Mouse (Mus musculus) intestine, embryonic 16.5 days (tissue): ENCODE measurements around the gene Rgs8. TPM values are rescaled to one million over a fixed set of nuclear protein-coding genes. Genes with fewer than 3 reads are reported as not detected.

Source experiments
- ATAC-seq: fragments of 200-750 bp; cut with Nextera tagmentation; 2 replicates; pipeline ENCODE4 v1.8.0; 2017; ENCODE audit warnings: moderate TSS enrichment, moderate library complexity
- H3K27ac ChIP-seq: fragments of 300-500 bp; sonication (generic); 2 replicates; pipeline ENCODE4 v1.5.1; 2014; ENCODE audit warnings: mild to moderate bottlenecking, low read length
- H3K27me3 ChIP-seq: fragments of 300-500 bp; sonication (generic); replicated peaks from 2 replicates; pipeline ENCODE4 v1.6.1; 2014; ENCODE audit warnings: low read length, control low read depth, mixed read lengths; ENCODE audit not compliant: control insufficient read depth, insufficient read depth
- H3K36me3 ChIP-seq: fragments of 300-500 bp; sonication (generic); 2 replicates; pipeline ENCODE4 v1.6.1; 2014; ENCODE audit warnings: low read length, control low read depth; ENCODE audit not compliant: control insufficient read depth, insufficient read depth
- H3K4me1 ChIP-seq: fragments of 300-500 bp; sonication (generic); 2 replicates; pipeline ENCODE4 v1.6.1; 2014; ENCODE audit warnings: low read length, control low read depth, mixed read lengths; ENCODE audit not compliant: control insufficient read depth, insufficient read depth
- H3K4me2 ChIP-seq: fragments of 300-500 bp; sonication (generic); 2 replicates; pipeline ENCODE4 v1.6.1; 2014; ENCODE audit warnings: low read depth, low read length, control low read depth
- H3K4me3 ChIP-seq: fragments of 300-500 bp; sonication (generic); 2 replicates; pipeline ENCODE4 v1.5.1; 2014; ENCODE audit warnings: mild to moderate bottlenecking, low read length
- H3K9ac ChIP-seq: fragments of 300-500 bp; sonication (generic); 2 replicates; pipeline ENCODE4 v1.6.1; 2014; ENCODE audit warnings: low read depth, low read length
- H3K9me3 ChIP-seq: fragments of 300-500 bp; sonication (generic); 2 replicates; pipeline ENCODE4 v1.6.1; 2016; ENCODE audit warnings: low read length, control low read depth; ENCODE audit not compliant: control insufficient read depth
- WGBS: fragments of 180-500 bp; shearing (Covaris S2); extraction: QIAGEN DNeasy Blood & Tissue Kit; methylation state at CpG from one replicate; pipeline ENCODE4 v1.1.7; 2014; 5-methylcytosine and 5-hydroxymethylcytosine counted together
- polyA plus RNA-seq: library from polyadenylated mRNA; unstranded; fragments of >200 nt; fragmentation: Nextera tagmentation; extraction: Ambion mirVana; gene quantifications from 2 replicates; pipeline ENCODE4 v1.2.1, GENCODE M21; 2015

Rgs8 gene
- polyA plus RNA-seq, 1 experiment from 2014 or later: 0.22 TPM

DNA sequence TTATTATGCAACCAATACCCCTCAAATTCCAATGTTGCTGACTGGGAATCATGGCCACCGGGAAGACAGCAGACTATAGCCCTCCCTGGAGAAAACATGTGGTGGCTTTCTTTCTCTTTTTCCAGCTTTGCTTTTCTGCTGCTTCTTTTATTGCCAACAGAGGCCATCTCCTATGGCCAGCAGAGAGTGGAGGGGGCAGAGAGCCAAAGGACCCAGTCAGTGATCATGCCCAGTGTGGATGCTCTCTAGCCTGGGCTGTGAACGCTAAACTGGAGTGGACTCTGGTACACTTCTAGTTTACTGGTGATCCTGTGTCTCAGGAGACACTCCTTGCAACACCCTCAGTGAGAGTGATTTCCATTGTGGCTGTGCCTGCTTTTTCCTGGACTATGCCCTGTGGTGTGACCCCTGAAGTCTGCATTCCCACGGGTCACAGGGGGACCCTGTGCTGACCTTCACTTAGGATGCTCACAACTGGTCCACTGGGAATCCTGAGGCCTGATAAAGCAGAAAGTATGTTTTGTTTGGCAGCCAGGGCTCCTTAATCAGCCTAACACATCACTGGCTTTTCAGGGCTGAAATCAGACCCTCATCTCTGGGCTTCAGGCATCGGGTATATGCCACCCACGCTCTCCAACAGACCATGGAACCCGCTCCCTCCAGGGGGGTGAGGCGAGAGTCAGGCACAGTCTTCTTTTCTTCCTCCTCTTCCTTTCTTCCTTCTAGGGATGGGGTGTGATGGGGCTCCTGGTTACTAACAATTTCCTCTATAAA, 45.7 kb downstream of the Rgs8 start:
- Histone ChIP-seq H3K4me1 (peaks cover 4% of the 10 kb centered on the region; the same call in 1 of the 2 replicates), H3K27ac (no peak overlapping the region), H3K4me2 (no peak overlapping the region), H3K36me3 (no peaks in the 10 kb centered on the region), H3K9me3 (no peaks in the 10 kb centered on the region), H3K9ac (no peak overlapping the region), H3K4me3 (no peak overlapping the region), H3K27me3 (no peaks in the 10 kb centered on the region)
- no peak for ATAC-seq
- 79% methylated on average over 7 of the region's 7 CpGs for WGBS

GRCm38 (mm10) chr1:153700448-153701063, 47.7 kb downstream of the Rgs8 start:
- Histone ChIP-seq H3K4me1 (no peaks in the 10 kb centered on the region; the same call in 1 of the 2 replicates), H3K9ac (no peak overlapping the region), H3K27me3 (no peaks in the 10 kb centered on the region), H3K4me3 (no peak overlapping the region), H3K9me3 (no peaks in the 10 kb centered on the region), H3K36me3 (no peaks in the 10 kb centered on the region), H3K4me2 (no peak overlapping the region), H3K27ac (no peak overlapping the region)
- ATAC-seq: no peak
- 70% methylated on average over 11 of the region's 11 CpGs for WGBS

- 86% methylated on average over 1 of the region's 1 CpGs for WGBS
- Histone ChIP-seq H3K36me3 (no peaks in the 10 kb centered on the region), H3K9ac (no peak overlapping the region), H3K9me3 (no peaks in the 10 kb centered on the region), H3K4me3 (no peak overlapping the region), H3K27ac (no peak overlapping the region), H3K4me1 (no peaks in the 10 kb centered on the region; the same call in 1 of the 2 replicates), H3K4me2 (no peak overlapping the region), H3K27me3 (no peaks in the 10 kb centered on the region)
- ATAC-seq: no peak
Measured at GRCm38 (mm10) chr1:153701461-153701860, 48.6 kb downstream of the Rgs8 start.

DNA sequence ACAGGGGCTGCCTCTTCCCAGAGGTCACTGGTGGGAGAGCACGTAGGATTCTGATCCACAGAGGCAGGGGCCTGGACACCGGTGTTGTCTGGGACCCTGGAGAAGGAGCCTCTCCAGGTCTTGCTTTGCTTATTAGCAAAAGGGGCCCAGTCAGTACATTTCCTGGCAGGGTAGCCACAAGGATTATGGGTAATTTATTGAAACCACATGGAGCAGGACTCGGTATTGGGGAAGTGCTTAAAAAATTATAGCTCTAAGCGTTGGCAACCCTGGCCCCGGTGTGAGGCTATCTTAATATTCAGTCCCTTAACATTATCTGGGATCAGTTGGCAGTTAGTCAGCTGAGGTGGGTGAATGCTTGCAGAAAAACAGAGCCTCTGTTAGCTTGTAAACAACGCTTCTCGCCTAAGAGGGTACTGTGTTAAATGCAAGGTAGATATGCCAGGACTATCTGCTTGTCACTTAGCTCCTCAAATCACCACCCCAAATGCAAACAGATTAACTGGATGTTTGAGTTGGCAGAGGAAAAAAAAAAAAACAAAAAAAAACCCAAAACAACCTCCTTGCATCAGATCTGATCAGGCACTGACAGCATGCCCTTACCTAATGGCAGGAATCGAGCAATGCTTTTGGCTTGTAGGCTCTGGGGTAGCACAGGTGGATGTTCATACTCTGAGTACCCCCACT, 49.5 kb downstream of the Rgs8 start:
- no peak for ATAC-seq
- no peak overlapping the region for H3K9ac ChIP-seq
- H3K27ac ChIP-seq: no peak overlapping the region
- 76% methylated on average over 8 of the region's 8 CpGs for WGBS
- H3K27me3 ChIP-seq: no peaks in the 10 kb centered on the region
- H3K36me3 ChIP-seq: no peaks in the 10 kb centered on the region
- no peak overlapping the region for H3K4me2 ChIP-seq
- H3K4me1 ChIP-seq: no peaks in the 10 kb centered on the region; the same call in 1 of the 2 replicates
- no peaks in the 10 kb centered on the region for H3K9me3 ChIP-seq
- no peak overlapping the region for H3K4me3 ChIP-seq

GRCm38 (mm10) chr1:153702853-153703410, 50.1 kb downstream of the Rgs8 start:
- ATAC-seq: no peak
- Histone ChIP-seq H3K27ac (no peak overlapping the region), H3K4me2 (no peak overlapping the region), H3K9me3 (no peaks in the 10 kb centered on the region), H3K4me1 (no peaks in the 10 kb centered on the region; the same call in 1 of the 2 replicates), H3K36me3 (no peaks in the 10 kb centered on the region), H3K4me3 (no peak overlapping the region), H3K27me3 (no peaks in the 10 kb centered on the region), H3K9ac (no peak overlapping the region)
- 70% methylated on average over 8 of the region's 8 CpGs for WGBS

GRCm38 (mm10) chr1:153703445-153703991, 50.7 kb downstream of the Rgs8 start:
- Histone ChIP-seq H3K9me3 (no peaks in the 10 kb centered on the region), H3K36me3 (no peaks in the 10 kb centered on the region), H3K27me3 (no peaks in the 10 kb centered on the region), H3K4me2 (no peak overlapping the region), H3K4me3 (no peak overlapping the region), H3K9ac (no peak overlapping the region), H3K4me1 (no peaks in the 10 kb centered on the region; the same call in 1 of the 2 replicates), H3K27ac (no peak overlapping the region)
- 22% methylated on average over 12 of the region's 12 CpGs for WGBS
- ATAC-seq: no peak

DNA sequence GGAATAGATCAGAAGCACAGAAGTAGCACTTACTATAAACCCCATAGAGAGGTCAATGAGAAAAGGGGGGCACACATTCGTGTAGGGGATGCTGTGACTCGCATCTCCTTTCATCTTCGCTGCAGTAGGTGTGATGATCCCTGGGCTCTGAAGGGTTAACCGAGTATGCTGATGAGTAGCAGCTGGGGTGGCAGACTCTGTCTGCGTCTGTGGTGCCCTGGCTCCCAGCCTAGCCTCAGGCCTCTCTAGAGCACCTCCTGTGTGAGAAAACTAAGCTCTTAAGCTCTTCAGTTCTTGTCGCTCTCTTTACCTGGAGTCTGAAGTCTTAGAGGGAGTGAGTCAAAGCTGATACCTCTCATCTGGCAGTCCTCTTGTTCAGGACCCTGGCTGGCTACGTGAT, 51.3 kb downstream of the Rgs8 start:
- WGBS: 24% methylated on average over 7 of the region's 7 CpGs
- no peaks in the 10 kb centered on the region for H3K9me3 ChIP-seq
- H3K4me3 ChIP-seq: no peak overlapping the region
- no peaks in the 10 kb centered on the region; the same call in 1 of the 2 replicates for H3K4me1 ChIP-seq
- H3K27me3 ChIP-seq: no peaks in the 10 kb centered on the region
- H3K36me3 ChIP-seq: no peaks in the 10 kb centered on the region
- H3K4me2 ChIP-seq: no peak overlapping the region
- no peak overlapping the region for H3K9ac ChIP-seq
- no peak overlapping the region for H3K27ac ChIP-seq
- no peak for ATAC-seq

DNA sequence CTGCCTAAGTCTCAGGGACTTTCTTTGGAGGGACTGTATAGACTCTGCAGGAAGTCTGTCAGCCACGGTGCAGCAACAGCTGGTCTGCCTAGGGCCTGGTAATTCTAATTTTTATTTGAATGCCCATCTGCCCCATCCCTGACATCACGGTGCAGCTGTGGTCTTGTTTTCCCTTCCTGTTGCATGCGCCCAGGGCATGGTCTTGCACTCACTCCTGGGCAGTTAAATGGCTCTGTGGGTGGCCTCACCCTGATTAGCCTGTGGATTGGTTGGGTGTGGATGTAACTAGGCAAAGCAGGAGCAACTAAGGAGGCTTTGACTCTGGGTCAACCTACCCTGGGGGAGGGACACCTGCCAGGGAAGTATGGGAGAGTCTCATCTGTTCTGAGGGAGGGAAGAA, 52.2 kb downstream of the Rgs8 start:
- Histone ChIP-seq H3K27ac (no peak overlapping the region), H3K9me3 (no peaks in the 10 kb centered on the region), H3K9ac (no peak overlapping the region), H3K4me3 (no peak overlapping the region), H3K27me3 (no peaks in the 10 kb centered on the region), H3K4me1 (peaks cover 4% of the 10 kb centered on the region; the same call in 1 of the 2 replicates), H3K4me2 (no peak overlapping the region), H3K36me3 (no peaks in the 10 kb centered on the region)
- ATAC-seq: no peak
- WGBS: 38% methylated on average over 3 of the region's 3 CpGs

DNA sequence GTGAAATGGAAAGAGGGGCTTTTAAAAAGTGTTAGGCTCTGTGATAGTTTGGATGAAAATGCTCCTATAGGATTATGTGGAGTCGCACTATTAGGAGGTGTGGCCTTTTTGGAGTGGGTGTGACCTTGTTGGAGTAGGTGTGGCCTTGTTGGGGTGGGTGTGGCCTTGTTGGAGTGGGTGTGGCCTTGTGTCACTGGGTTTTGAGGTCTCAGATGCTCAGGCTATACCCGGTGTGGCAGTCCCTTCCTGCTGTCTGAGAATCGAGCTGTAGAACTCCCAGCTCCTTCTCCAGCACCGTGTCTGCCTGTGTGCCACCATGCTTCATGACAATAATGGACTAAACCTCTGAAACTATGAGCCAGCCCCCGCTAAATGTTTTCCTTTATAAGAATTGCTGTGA, 55.8 kb downstream of the Rgs8 start:
- Histone ChIP-seq H3K9ac (no peak overlapping the region), H3K36me3 (no peaks in the 10 kb centered on the region), H3K4me1 (peaks cover 4% of the 10 kb centered on the region; the same call in 1 of the 2 replicates), H3K9me3 (no peaks in the 10 kb centered on the region), H3K4me2 (no peak overlapping the region), H3K4me3 (no peak overlapping the region), H3K27ac (no peak overlapping the region), H3K27me3 (no peaks in the 10 kb centered on the region)
- no peak for ATAC-seq
- 83% methylated on average over 5 of the region's 5 CpGs for WGBS
